Mouse (Mus musculus) liver, postnatal 0 days (tissue): ENCODE results near the gene Efnb3. TPM values are rescaled to one million over a fixed set of nuclear protein-coding genes. Genes with fewer than 3 reads are reported as not detected.
A peak's percentile ranks its signal among the peaks of the same experiment; 100 is the strongest.
"Not testable (repeated sequence)": the region's sequence is repeated elsewhere in the genome, so short reads cannot be mapped to it uniquely, and the experiment has no call there.

Source experiments
- ATAC-seq: fragments of 200-750 bp; cut with Nextera tagmentation; 2 replicates; pipeline ENCODE4 v1.8.0; 2017; ENCODE audit warnings: mild to moderate bottlenecking, moderate library complexity
- DNase-seq: peaks from one replicate; pipeline ENCODE4 v3.0.0-alpha.2; 2016
- H3K27ac ChIP-seq: fragments of 300-500 bp; sonication (generic); 2 replicates; pipeline ENCODE4 v1.5.1; 2014; ENCODE audit warnings: antibody characterized with exemption, moderate library complexity, mild to moderate bottlenecking, low read depth
- H3K27me3 ChIP-seq: fragments of 300-500 bp; sonication (generic); 2 replicates; pipeline ENCODE4 v1.6.1; 2014; ENCODE audit warnings: low read length, control low read depth, mixed read lengths; ENCODE audit not compliant: insufficient read depth
- H3K36me3 ChIP-seq: fragments of 300-500 bp; sonication (generic); replicated peaks from 2 replicates; pipeline ENCODE4 v1.6.1; 2014; ENCODE audit warnings: mild to moderate bottlenecking, control low read depth, low read length, moderate library complexity, mixed read lengths; ENCODE audit not compliant: insufficient read depth
- H3K4me1 ChIP-seq: fragments of 300-500 bp; sonication (generic); 2 replicates; pipeline ENCODE4 v1.6.1; 2014; ENCODE audit warnings: antibody characterized with exemption, mild to moderate bottlenecking, control low read depth; ENCODE audit not compliant: insufficient read depth
- H3K4me2 ChIP-seq: fragments of 300-500 bp; sonication (generic); 2 replicates; pipeline ENCODE4 v1.6.1; 2014; ENCODE audit warnings: low read depth, mild to moderate bottlenecking, low read length, moderate library complexity, mixed read lengths
- H3K4me3 ChIP-seq: fragments of 300-500 bp; sonication (generic); 2 replicates; pipeline ENCODE4 v1.5.1; 2014; ENCODE audit warnings: low read depth, low read length
- H3K9ac ChIP-seq: fragments of 300-500 bp; sonication (generic); replicated peaks from 2 replicates; pipeline ENCODE4 v1.6.1; 2014; ENCODE audit warnings: mild to moderate bottlenecking, moderate library complexity
- H3K9me3 ChIP-seq: fragments of 300-500 bp; sonication (generic); 2 replicates; pipeline ENCODE4 v1.6.1; 2016; ENCODE audit warnings: mild to moderate bottlenecking, control low read depth, low read length, mixed read lengths
- CTCF ChIP-seq: sonication (generic); IDR thresholded peaks from 2 replicates; pipeline ENCODE4 v1.5.1; 2016; ENCODE audit warnings: antibody characterized with exemption, low read depth
- EP300 ChIP-seq: IDR thresholded peaks from 2 replicates; pipeline ENCODE4 v1.6.1; 2016; ENCODE audit warnings: antibody characterized with exemption, low read depth, mild to moderate bottlenecking
- WGBS: fragments of 180-500 bp; shearing (Covaris S2); extraction: QIAGEN DNeasy Blood & Tissue Kit; methylation state at CpG from one replicate; pipeline ENCODE4 v1.1.7; 2014; ENCODE audit not compliant: insufficient replicate concordance; 5-methylcytosine and 5-hydroxymethylcytosine counted together
- polyA plus RNA-seq: library from polyadenylated mRNA; unstranded; fragments of >200 nt; fragmentation: Nextera tagmentation; extraction: Ambion mirVana; gene quantifications from 2 replicates; pipeline ENCODE4 v1.2.1, GENCODE M21; 2015

Efnb3 gene
- polyA plus RNA-seq, 1 experiment from 2014 or later: 0.19 TPM

DNA sequence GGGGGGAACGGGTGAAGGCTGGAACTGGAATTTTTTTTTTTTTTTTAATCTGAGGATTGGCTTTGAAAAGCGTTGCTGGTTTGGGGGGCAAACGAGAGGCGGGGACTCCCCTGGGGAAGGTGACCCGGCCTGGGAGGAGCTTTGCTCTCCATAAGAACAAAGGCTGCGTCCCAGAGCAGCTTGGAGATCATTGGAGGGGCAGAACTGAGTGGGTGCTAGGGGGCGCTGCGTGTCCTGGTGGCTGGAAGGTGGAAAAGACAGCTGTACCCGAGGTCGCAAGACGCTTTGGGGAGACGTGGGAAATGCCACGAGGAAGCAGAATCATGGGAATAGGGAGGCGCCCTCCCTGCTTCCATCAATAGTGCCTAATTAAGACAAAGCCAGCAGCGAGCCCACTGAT lies 12.9 kb downstream of the Efnb3 start:
- H3K4me1 ChIP-seq: peaks cover 7% of the 10 kb centered on the region
- TF ChIP-seq EP300 (no peak), CTCF (peak; percentile 48)
- H3K27ac ChIP-seq: no peak overlapping the region
- DNase-seq (peak; percentile 46), ATAC-seq (no peak)
- peak overlapping the region; percentile 53 for H3K4me3 ChIP-seq
- H3K36me3 ChIP-seq: no peaks in the 10 kb centered on the region
- peaks cover 16% of the 10 kb centered on the region for H3K27me3 ChIP-seq
- 4% methylated on average over 15 of the region's 15 CpGs for WGBS
- H3K4me2 ChIP-seq: peak overlapping the region; percentile 97
- H3K9ac ChIP-seq: peak overlapping the region; percentile 9; the same call in 1 of the 2 replicates
- H3K9me3 ChIP-seq: no peaks in the 10 kb centered on the region

DNA sequence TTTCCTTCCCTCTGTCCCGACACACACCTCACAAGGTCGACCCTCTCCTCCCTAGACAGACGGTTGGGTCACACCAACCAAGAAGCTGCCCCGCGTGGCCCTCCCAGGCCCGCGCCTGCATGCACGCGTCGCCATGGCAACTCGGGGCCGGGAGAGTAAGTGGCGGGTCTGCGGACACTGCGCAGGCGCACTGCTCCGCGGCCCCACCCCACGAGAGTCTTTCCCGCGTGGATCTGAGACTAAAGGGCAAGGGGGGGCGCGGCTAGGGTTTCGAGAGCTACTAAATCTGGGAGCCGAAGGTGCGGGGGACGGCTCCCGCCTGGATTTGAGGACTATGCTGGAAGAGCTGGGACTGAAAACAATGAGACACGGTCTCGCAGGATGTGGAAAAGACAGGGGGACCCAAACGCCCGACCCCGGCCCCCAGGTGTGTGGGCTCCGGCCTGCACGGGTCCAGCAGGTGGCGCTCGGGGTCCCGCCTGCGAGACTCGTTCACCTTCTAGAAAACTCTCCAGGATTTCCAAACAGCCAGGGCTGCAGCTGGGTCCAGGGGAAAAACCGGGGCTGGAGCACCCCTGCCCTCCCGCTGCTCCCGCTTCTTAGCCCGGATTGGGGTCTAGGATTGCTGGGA lies 13.5 kb downstream of the Efnb3 start:
- DNase-seq (peak; percentile 74), ATAC-seq (peak; percentile 77)
- Histone ChIP-seq H3K9ac (peak overlapping the region; percentile 9), H3K27ac (no peak overlapping the region), H3K4me1 (peaks cover 7% of the 10 kb centered on the region), H3K9me3 (no peaks in the 10 kb centered on the region), H3K27me3 (peaks cover 16% of the 10 kb centered on the region), H3K36me3 (no peaks in the 10 kb centered on the region), H3K4me3 (peak overlapping the region; percentile 53), H3K4me2 (peak overlapping the region; percentile 97)
- TF ChIP-seq CTCF: peak; percentile 55
- no peak for TF ChIP-seq EP300
- under 1% methylated on average over 39 of the region's 44 CpGs for WGBS

DNA sequence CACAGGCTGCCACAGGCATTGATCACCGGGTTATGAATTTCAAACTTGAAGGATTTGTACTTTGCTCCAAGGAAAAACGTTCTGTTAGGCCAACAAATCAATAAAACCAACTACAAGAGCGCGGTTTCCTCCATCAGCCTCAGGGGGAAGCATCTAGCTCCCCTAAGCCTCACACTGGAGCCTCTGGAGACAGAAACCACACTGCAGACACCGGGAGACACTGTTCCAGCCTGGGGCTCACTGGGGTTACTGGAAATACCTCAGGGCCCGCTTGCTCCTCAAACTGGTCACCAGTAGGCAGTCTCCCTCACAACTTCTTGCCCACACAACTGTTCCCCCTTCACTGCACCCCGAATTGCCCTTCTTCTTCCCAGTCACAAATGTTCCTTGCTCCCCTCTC lies 14.0 kb downstream of the Efnb3 start:
- H3K36me3 ChIP-seq: no peaks in the 10 kb centered on the region
- H3K27me3 ChIP-seq: peaks cover 16% of the 10 kb centered on the region
- DNase-seq (no peak), ATAC-seq (no peak)
- no peak overlapping the region for H3K27ac ChIP-seq
- no peak overlapping the region for H3K9ac ChIP-seq
- H3K9me3 ChIP-seq: no peaks in the 10 kb centered on the region
- peaks cover 7% of the 10 kb centered on the region for H3K4me1 ChIP-seq
- peak overlapping the region; percentile 97 for H3K4me2 ChIP-seq
- TF ChIP-seq EP300: no peak
- TF ChIP-seq CTCF: no peak
- WGBS: 15% methylated on average over 7 of the region's 7 CpGs
- H3K4me3 ChIP-seq: peak overlapping the region; percentile 53

DNA sequence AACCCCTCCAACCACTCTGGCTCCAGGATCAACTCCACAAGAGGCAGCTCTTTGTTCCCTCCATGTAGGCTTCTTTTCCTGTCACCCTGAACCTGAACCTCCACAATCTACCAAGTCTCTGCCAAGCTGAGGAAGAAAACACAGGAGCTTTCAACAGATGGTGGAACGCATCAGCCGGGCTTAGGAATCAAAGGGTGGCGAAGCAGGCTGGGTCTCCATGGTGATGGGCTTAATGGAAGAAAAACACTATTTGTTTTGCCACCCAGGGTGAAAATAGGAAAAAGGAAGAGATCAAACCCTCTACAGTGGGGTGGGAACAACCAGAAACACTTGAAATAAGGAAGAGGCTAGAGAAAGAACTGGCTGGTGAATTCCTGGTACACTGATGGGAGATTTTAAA lies 16.4 kb downstream of the Efnb3 start:
- Histone ChIP-seq H3K4me3 (no peak overlapping the region), H3K27ac (no peak overlapping the region), H3K9me3 (no peaks in the 10 kb centered on the region), H3K27me3 (peaks cover 13% of the 10 kb centered on the region), H3K4me2 (no peak overlapping the region), H3K9ac (no peak overlapping the region), H3K36me3 (no peaks in the 10 kb centered on the region), H3K4me1 (peaks cover 7% of the 10 kb centered on the region)
- no peak for DNase-seq
- TF ChIP-seq EP300 (no peak), CTCF (no peak)
- ATAC-seq: no peak
- 70% methylated on average over 3 of the region's 3 CpGs for WGBS

DNA sequence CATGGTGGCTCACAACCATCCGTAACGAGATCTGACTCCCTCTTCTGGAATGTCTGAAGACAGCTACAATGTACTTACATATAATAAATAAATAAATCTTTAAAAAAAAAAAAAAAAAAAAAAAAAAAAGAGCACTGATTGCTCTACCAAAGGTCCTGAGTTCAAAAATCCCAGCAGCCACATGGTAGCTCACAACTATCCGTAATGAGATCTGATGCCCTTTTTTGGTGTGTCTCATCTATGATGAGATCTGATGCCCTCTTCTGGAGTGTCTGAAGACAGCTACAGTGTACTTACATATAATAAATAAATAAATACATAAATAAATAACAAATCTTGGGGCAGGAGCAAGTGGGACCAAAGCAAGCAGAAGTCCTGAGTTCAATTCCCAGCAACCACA lies 18.3 kb downstream of the Efnb3 start:
- H3K9ac ChIP-seq, H3K27ac ChIP-seq, DNase-seq, H3K4me2 ChIP-seq, H3K4me1 ChIP-seq, H3K36me3 ChIP-seq, H3K27me3 ChIP-seq, H3K4me3 ChIP-seq, ATAC-seq, H3K9me3 ChIP-seq: not testable (repeated sequence)
- WGBS: 58% methylated on average over 1 of the region's 3 CpGs

DNA sequence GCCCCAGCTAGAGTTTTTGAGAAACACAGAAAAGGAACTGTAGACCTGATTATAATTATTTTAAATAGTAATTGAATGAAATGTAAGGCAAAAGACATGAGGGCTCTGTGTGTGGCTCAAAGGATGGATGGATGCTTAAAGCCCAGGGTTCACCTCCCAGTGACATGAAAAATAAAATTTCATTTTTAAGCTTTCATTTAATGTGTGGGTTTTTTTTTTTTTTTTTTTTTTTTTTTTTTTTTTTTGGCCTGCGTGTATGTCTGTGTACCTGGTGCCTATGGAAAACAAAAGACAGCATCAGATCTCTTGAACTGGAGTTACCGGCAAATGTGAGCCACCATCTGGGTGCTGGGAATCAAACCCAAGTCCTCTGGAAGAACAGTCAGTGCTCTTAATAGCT lies 19.3 kb downstream of the Efnb3 start:
- Histone ChIP-seq H3K27ac (no peak overlapping the region), H3K9ac (no peak overlapping the region), H3K4me1 (peaks cover 4% of the 10 kb centered on the region), H3K4me2 (no peak overlapping the region), H3K9me3 (no peaks in the 10 kb centered on the region), H3K36me3 (no peaks in the 10 kb centered on the region), H3K27me3 (no peaks in the 10 kb centered on the region), H3K4me3 (no peak overlapping the region)
- WGBS: 88% methylated on average over 2 of the region's 2 CpGs
- DNase-seq (no peak), ATAC-seq (no peak)
- no peak for TF ChIP-seq CTCF
- no peak for TF ChIP-seq EP300

DNA sequence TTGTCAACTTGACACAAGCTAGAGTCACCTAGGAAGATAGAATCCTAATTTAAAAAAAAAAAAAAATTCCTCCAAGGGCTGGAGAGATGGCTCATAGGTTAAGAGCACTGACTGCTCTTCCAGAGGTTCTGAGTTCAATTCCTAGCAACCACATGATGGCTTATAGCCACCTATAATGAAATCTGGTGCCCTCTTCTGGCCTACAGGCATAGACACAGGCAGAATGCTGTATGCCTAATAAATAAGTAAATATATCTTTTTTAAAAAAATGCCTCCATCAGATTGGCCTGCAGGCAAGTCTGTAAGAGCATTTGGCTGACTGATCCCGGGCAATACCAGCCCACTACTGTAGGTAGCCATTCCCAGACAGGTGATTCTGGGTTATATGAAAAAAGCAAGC lies 25.0 kb downstream of the Efnb3 start:
- Histone ChIP-seq H3K4me1 (peaks cover 4% of the 10 kb centered on the region), H3K27ac (no peak overlapping the region), H3K4me2 (no peak overlapping the region), H3K27me3 (no peaks in the 10 kb centered on the region), H3K9me3 (no peaks in the 10 kb centered on the region), H3K36me3 (no peaks in the 10 kb centered on the region), H3K9ac (no peak overlapping the region), H3K4me3 (no peak overlapping the region)
- ATAC-seq (no peak), DNase-seq (no peak)
- TF ChIP-seq CTCF: peak; percentile 43
- TF ChIP-seq EP300: no peak
- WGBS: 60% methylated on average over 1 of the region's 1 CpGs
